Mouse (Mus musculus) testis, adult 2 months (tissue): Measurements from ENCODE around the gene Ptprcap.

Experiments used
- CTCF ChIP-seq: fragments of 200-500 bp; IDR thresholded peaks from 2 replicates; pipeline ENCODE4 v1.5.1; 2012; ENCODE audit warnings: low read depth, mild to moderate bottlenecking, inconsistent platforms, low read length, moderate library complexity; ENCODE audit not compliant: control insufficient read depth, insufficient read depth, insufficient replicate concordance
- POLR2A ChIP-seq: fragments of 200-500 bp; IDR thresholded peaks from 2 replicates; pipeline ENCODE4 v1.6.1; 2012; ENCODE audit warnings: low read depth, mild to moderate bottlenecking, inconsistent platforms, low read length, moderate library complexity; ENCODE audit not compliant: control insufficient read depth

GRCm38 (mm10) chr19:4155223-4156072, 2.0 kb downstream of the Ptprcap start:
- TF ChIP-seq POLR2A (no peak), CTCF (no peak)
